Mouse (Mus musculus) intestine, postnatal 0 days (tissue): ENCODE measurements around the gene Fbxo28. TPM values are rescaled to one million over a fixed set of nuclear protein-coding genes. Genes with fewer than 3 reads are reported as not detected.

Experiments
- ATAC-seq: fragments of 200-750 bp; cut with Nextera tagmentation; 2 replicates; pipeline ENCODE4 v1.8.0; 2017; ENCODE audit warnings: mild to moderate bottlenecking, moderate TSS enrichment, moderate library complexity
- H3K27ac ChIP-seq: fragments of 300-500 bp; sonication (generic); 2 replicates; pipeline ENCODE4 v1.5.1; 2014; ENCODE audit warnings: mild to moderate bottlenecking, low read depth, low read length, moderate library complexity
- H3K27me3 ChIP-seq: fragments of 300-500 bp; sonication (generic); replicated peaks from 2 replicates; pipeline ENCODE4 v1.6.1; 2014; ENCODE audit warnings: low read length, mixed read lengths; ENCODE audit not compliant: control insufficient read depth, insufficient read depth
- H3K36me3 ChIP-seq: fragments of 300-500 bp; sonication (generic); 2 replicates; pipeline ENCODE4 v1.6.1; 2014; ENCODE audit warnings: mild to moderate bottlenecking, moderate library complexity; ENCODE audit not compliant: control insufficient read depth, insufficient read depth
- H3K4me1 ChIP-seq: fragments of 300-500 bp; sonication (generic); replicated peaks from 2 replicates; pipeline ENCODE4 v1.6.1; 2014; ENCODE audit warnings: antibody characterized with exemption, low read length, mixed read lengths; ENCODE audit not compliant: control insufficient read depth, insufficient read depth
- H3K4me2 ChIP-seq: fragments of 300-500 bp; sonication (generic); replicated peaks from 2 replicates; pipeline ENCODE4 v1.6.1; 2014; ENCODE audit warnings: low read depth, mild to moderate bottlenecking, moderate library complexity
- H3K4me3 ChIP-seq: fragments of 300-500 bp; sonication (generic); 2 replicates; pipeline ENCODE4 v1.5.1; 2014; ENCODE audit warnings: low read depth, low read length
- H3K9ac ChIP-seq: fragments of 300-500 bp; sonication (generic); 2 replicates; pipeline ENCODE4 v1.6.1; 2014; ENCODE audit warnings: mild to moderate bottlenecking, low read depth, low read length
- H3K9me3 ChIP-seq: fragments of 300-500 bp; sonication (generic); 2 replicates; pipeline ENCODE4 v1.6.1; 2016; ENCODE audit warnings: mixed run types; ENCODE audit not compliant: control insufficient read depth
- CTCF ChIP-seq: sonication (generic); IDR thresholded peaks from 2 replicates; pipeline ENCODE4 v1.5.1; 2016; ENCODE audit warnings: low read depth, mild to moderate bottlenecking, control low read depth, antibody characterized with exemption, moderate library complexity
- WGBS: fragments of 180-500 bp; shearing (Covaris S2); extraction: QIAGEN DNeasy Blood & Tissue Kit; methylation state at CpG from one replicate; pipeline ENCODE4 v1.1.7; 2014; 5-methylcytosine and 5-hydroxymethylcytosine counted together
- polyA plus RNA-seq: library from polyadenylated mRNA; unstranded; fragments of >200 nt; fragmentation: Nextera tagmentation; extraction: Ambion mirVana; gene quantifications from 2 replicates; pipeline ENCODE4 v1.2.1, GENCODE M21; 2015

Fbxo28 gene
- polyA plus RNA-seq, 1 experiment from 2014 or later: 9.7 TPM

DNA sequence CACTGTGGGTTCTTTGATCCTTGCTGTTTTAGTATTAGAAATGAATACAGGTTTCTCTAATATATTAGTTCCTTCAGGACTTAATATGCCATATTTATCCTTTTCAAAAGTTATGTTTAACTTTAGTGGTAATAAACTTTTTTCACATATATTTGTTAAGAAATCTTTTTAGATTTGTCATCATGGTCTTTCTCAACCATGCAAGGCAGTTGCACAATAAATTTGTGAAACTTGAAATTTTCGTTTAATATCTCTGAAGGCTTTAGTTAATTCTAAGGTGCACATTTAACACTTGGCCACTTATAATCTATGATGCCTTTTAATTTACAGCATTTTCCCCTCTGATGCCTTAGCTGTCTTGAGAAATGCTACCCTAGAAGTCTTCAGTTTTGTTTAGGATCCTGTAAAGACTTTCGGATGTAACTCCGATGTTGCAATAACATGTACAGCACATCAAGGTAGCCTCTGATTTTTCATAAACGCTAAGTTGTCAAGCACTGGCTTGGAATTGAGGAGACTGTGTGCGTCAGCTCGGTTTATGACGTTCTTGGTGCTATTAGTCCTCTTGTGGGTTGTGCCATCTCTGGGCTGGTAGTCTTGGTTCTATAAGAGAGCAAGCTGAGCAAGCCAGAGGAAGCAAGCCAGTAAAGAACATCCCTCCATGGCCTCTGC lies 7.5 kb downstream of the Fbxo28 start:
- TF ChIP-seq CTCF: no peak
- no peak overlapping the region for H3K4me2 ChIP-seq
- 87% methylated on average over 7 of the region's 7 CpGs for WGBS
- no peaks in the 10 kb centered on the region for H3K4me1 ChIP-seq
- peaks cover 6% of the 10 kb centered on the region; the same call in 1 of the 2 replicates for H3K36me3 ChIP-seq
- H3K4me3 ChIP-seq: no peak overlapping the region
- no peak overlapping the region for H3K27ac ChIP-seq
- H3K9ac ChIP-seq: no peak overlapping the region
- H3K9me3 ChIP-seq: no peaks in the 10 kb centered on the region
- no peak for ATAC-seq
- no peaks in the 10 kb centered on the region for H3K27me3 ChIP-seq

DNA sequence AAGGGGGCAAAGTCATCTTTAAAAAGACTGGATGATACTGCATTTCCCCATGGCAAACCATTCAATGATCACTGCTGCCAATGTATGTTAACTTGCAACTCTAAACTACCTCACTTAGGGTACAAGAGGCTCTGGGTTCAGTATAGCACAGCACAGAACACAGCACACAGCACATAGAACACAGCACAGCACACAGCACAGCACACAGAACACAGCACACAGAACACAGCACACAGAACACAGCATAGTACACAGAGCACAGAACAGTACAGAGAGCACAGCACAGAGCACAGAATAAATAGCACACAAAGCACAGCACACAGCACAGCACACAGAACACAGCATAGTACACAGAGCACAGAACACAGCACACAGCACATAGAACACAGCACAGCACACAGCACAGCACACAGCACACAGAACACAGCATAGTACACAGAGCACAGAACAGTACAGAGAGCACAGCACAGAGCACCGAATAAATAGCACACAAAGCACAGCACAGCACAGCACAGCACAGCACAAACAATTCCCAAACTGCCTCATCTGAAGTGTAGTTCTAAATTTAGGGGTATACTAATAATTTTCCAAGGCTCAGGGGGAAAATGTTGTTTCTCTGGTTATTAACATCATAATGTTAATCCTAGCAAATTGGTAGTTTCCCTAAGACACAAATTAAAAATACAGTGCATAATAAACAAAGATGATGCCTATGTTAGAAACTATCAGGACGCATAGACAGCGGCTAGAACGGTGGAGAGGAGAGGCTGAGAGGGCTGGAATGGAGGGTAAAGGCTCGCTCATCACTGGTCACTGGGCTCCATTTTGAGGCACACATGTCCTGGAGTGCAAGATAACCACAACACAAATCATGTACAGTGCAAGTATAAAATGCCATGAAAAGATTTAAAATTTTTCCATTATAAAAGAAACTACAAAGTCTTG lies 9.1 kb downstream of the Fbxo28 start:
- Histone ChIP-seq H3K9ac (no peak overlapping the region), H3K4me1 (no peaks in the 10 kb centered on the region), H3K4me2 (no peak overlapping the region), H3K27me3 (no peaks in the 10 kb centered on the region), H3K4me3 (no peak overlapping the region), H3K9me3 (no peaks in the 10 kb centered on the region), H3K36me3 (peaks cover 5% of the 10 kb centered on the region), H3K27ac (no peak overlapping the region)
- ATAC-seq: no peak
- no peak for TF ChIP-seq CTCF
- WGBS: 90% methylated on average over 5 of the region's 5 CpGs

DNA sequence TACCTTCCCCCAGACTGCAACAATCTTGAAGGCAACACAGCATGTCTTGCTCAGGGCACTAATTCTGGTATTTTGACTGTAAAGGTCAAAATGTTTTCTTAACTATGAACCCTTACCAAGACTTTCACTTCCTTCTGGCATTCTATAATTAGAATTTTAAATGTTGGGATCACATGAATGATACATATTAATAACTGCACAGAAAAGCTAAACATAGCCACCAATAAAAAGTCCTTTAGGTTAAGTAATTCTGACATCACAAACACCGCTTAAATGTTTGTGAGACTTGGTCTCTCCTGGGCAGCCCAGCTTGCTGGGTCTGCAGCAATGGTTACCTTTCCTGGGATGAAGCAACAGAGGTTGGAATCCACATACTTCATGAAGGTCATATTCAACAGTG lies 15.5 kb downstream of the Fbxo28 start:
- H3K36me3 ChIP-seq: peaks cover 43% of the 10 kb centered on the region
- no peak for ATAC-seq
- 93% methylated on average over 1 of the region's 1 CpGs for WGBS

DNA sequence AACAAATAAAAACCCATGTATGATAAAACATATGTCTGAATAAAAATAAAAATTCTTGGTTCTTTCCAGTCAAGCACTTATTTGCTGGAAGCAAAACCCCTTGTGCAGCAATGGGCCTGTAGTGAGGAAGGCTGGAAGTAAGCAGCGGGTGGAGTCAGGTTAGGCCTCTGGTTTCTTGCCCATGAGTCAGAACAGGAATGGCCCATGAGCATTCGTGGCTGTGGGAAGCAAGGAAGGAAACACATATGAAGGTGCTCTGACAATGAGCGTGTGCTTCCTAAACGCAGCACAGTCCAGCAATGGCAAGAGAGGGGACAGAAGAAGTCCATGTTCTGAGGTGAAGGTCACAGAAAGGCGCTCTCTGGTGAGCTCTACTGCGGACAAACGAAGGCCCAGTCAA lies 16.9 kb downstream of the Fbxo28 start:
- Histone ChIP-seq H3K9ac (no peak overlapping the region), H3K4me1 (no peaks in the 10 kb centered on the region), H3K36me3 (peaks cover 43% of the 10 kb centered on the region), H3K27me3 (no peaks in the 10 kb centered on the region), H3K4me3 (no peak overlapping the region), H3K9me3 (no peaks in the 10 kb centered on the region), H3K4me2 (no peak overlapping the region), H3K27ac (no peak overlapping the region)
- no peak for ATAC-seq
- 95% methylated on average over 7 of the region's 7 CpGs for WGBS
- no peak for TF ChIP-seq CTCF

More for the DNA sequence above, 15.5 kb downstream of the Fbxo28 start:
- Histone ChIP-seq H3K27me3 (no peaks in the 10 kb centered on the region), H3K4me3 (no peak overlapping the region), H3K27ac (no peak overlapping the region), H3K9me3 (no peaks in the 10 kb centered on the region), H3K9ac (no peak overlapping the region), H3K4me2 (no peak overlapping the region), H3K4me1 (no peaks in the 10 kb centered on the region)
- TF ChIP-seq CTCF: no peak

DNA sequence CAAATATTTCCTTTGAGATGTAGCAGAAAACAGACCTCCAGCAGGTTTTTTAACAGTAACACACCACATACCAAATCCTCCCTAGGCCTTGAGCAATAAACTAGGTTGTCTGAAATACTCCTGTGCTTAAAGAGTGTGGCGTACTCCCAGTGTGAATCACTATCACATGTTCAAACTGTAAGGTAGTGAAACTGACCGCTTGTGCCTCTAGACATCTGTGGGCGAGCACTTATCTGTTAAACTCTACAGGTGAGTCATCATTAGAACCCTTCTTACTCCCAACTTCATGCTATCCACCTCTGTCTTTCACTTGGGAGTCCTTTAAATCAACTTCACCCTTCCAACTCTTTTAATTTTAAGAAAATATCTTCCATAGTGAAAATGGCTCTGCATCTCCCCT lies 18.3 kb downstream of the Fbxo28 start:
- WGBS: 61% methylated on average over 3 of the region's 3 CpGs
- no peak for TF ChIP-seq CTCF
- no peaks in the 10 kb centered on the region for H3K27me3 ChIP-seq
- peak overlapping the region; percentile 35 for H3K27ac ChIP-seq
- no peaks in the 10 kb centered on the region for H3K9me3 ChIP-seq
- H3K4me1 ChIP-seq: no peaks in the 10 kb centered on the region
- peaks cover 48% of the 10 kb centered on the region for H3K36me3 ChIP-seq
- no peak overlapping the region for H3K9ac ChIP-seq
- no peak overlapping the region for H3K4me2 ChIP-seq
- peak; percentile 54; the same call in 1 of the 2 replicates for ATAC-seq
- H3K4me3 ChIP-seq: no peak overlapping the region

DNA sequence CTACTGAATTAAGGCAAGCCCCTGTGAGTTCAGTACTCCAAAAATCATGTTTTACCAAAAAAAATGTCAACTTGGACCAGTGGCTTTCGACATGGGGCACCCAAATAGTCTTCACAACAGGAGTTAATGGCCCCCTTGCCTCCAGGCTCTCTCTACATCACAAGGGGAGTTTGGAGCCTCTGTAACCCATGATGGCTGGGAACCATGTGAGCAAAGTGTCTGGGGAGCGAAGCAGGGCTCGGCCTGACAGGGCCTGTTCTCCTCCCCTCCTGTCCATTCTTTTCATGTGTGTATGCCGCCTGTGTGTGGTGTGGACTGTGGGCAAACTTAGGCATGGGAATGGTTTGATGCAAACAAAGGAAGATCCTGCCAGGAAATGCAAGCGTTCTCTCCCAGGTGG lies 27.2 kb downstream of the Fbxo28 start:
- no peak for ATAC-seq
- TF ChIP-seq CTCF: no peak
- WGBS: 98% methylated on average over 5 of the region's 5 CpGs

More for the DNA sequence above, 27.2 kb downstream of the Fbxo28 start:
- Histone ChIP-seq H3K9me3 (no peaks in the 10 kb centered on the region), H3K27ac (no peak overlapping the region), H3K4me2 (no peak overlapping the region), H3K4me3 (no peak overlapping the region), H3K4me1 (no peaks in the 10 kb centered on the region), H3K9ac (no peak overlapping the region), H3K27me3 (no peaks in the 10 kb centered on the region), H3K36me3 (peaks cover 46% of the 10 kb centered on the region)
